Mouse (Mus musculus): Measurements from ENCODE around the gene Vmn1r44.

- TF ChIP-seq CTCF (IDR thresholded peaks at IDR 0.05; ENCODE audit: insufficient read depth, low read depth, low read length) (no peak), POLR2A (IDR thresholded peaks at IDR 0.05; ENCODE audit: insufficient read depth, low read depth, low read length) (no peak)
Observed at GRCm38 (mm10) chr6:89859839-89860238, 23.6 kb upstream of the Vmn1r44 start.
